Mouse (Mus musculus) urinary bladder, postnatal 36 days (tissue): ENCODE measurements around the gene Olfr480.

Experiments
- DNase-seq, 2 experiments: peaks; one replicate each; pipeline ENCODE4 v3.0.0; 2022; ENCODE audit warnings: low spot score in 2 of 2, mixed read lengths in 1 of 2

Gene Olfr480

DNA sequence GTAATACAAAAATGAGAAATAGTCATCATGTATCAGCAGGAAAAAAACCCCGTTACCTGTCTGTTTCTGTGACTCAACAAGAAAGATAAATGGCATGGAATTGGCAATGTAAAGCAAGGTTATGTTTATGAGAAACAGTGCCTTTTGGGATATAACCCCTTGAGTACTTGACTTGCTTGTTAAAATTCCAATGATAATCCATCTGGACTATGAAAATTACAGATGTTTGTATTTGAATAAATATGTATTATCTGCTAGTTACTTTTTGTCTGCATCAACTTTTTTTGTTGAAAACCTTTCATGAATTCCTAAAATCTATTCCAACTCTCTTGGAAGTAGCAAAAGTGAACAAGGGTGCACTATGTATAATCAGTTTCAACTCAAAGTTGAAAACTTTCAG, at the start of gene Olfr480:
Olfr480 (minus strand) TSS at position 101 of the 400 bp plus-strand sequence.
- DNase-seq = no peak

DNA sequence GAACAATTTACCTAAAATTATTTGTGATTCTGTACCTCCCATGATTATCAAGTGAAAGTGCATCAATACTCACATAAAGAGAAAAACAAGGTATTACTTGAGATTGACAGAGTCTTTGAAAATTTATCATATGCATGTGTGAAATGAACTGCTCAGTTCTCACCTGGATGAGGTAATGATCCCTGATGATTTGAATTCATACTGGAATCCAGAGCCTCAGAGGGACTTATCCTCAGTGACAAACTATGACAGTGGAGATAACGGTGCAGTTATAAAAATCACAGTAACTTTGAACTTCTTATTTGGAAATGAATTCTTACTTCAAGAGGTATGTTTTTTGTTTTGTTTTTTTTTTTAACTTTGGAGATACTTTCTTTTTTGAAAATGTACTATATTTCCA, 33.4 kb upstream of the Olfr480 start, which contains the start of gene Olfr483:
Olfr483 (plus strand) TSS at position 301 of the 400 bp plus-strand sequence.
- no peak for DNase-seq

DNA sequence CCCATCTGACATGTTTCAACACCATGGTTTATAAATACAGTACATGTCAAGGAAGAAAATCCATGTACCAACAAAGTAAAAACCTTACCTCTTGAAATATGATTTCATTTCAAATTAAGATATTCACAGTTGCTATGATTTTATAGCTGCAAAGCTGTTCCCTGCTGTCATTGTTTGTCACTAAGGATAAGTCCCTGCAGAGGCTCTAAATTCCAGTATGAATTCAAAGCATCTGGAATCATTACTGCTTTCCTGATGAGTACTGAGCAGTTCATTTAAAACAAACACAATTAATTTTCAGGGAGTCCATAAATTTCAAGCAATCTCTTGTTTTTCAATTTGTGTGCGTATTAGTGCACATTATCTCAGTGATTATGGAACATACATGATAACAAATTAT, 30.3 kb upstream of the Olfr480 start, which contains the start of gene Olfr482:
Olfr482 (minus strand) TSS at position 101 of the 400 bp plus-strand sequence.
- no peak for DNase-seq

DNA sequence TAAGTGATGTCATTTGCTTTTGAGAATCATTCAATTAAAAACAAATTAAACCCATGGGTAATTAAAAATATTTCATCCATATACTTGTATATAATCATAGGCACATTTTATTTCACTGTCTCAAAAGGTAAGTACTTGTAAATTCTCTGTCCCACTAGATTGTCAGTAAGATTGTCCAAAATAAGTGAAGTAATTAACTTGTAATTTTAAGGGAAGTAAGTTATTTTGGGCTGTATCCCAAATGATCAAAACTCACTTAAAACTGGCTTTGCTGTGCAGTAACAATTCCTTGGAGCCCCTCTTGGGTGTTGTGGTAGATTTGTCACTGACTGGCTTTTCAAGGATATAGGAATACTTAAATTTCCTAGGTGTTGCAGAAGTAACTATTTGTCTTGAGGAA, 12.4 kb upstream of the Olfr480 start, which contains the start of gene Olfr481:
Olfr481 (plus strand) TSS at position 301 of the 400 bp plus-strand sequence.
- DNase-seq = no peak

DNA sequence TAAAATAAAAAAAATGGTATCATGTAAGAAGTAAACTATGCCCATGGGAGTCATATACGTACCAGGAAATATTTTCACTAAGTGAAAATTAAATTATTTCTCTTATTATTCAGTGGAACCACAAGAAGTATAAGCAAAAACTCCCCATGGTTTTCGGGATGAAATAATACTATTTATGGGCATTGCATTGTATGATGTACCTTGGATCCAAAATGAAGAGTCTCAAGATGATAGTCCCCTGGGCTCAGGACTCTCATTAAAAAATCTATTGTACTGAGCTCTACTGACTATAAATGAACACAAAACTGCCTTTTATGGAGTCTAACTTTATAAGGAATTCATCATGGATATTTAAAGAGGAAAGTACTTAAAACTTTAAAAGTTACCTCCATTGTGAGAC, 16.8 kb downstream of the Olfr480 start, which contains the start of gene Olfr479:
Olfr479 (plus strand) TSS at position 301 of the 400 bp plus-strand sequence.
- no peak for DNase-seq

DNA sequence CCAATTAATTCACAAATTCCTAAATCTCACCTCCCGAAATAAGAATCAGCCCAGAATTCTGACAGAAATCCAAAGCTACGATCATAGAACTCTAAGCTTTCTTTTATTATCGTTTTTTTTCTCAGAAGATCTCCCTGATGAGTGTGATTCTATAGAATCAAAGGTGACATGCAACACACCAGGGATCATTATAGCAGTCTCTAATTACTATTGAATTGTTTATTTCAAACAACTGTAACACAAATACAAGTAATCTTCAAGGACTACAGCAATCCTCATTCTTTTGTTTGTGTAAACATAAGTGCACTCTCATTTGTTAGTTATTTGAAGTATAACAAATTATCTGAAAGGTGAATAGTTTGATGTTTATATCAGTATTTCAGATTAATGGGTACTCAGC, 33.3 kb downstream of the Olfr480 start, which contains the start of gene Olfr478:
Olfr478 (minus strand) TSS at position 101 of the 400 bp plus-strand sequence.
- no peak for DNase-seq
